Mouse (Mus musculus) bone marrow macrophage, adult 2 months (primary cell): Measurements from ENCODE around the gene Cfap97d1.

ENCODE experiments used
- CTCF ChIP-seq: IDR thresholded peaks from 2 replicates; pipeline ENCODE4 v1.5.1; 2012; ENCODE audit warnings: low read depth, mild to moderate bottlenecking, low read length, moderate library complexity
- POLR2A ChIP-seq: IDR thresholded peaks from 2 replicates; pipeline ENCODE4 v1.6.1; 2012; ENCODE audit warnings: mild to moderate bottlenecking, low read depth, low read length, borderline replicate concordance

DNA sequence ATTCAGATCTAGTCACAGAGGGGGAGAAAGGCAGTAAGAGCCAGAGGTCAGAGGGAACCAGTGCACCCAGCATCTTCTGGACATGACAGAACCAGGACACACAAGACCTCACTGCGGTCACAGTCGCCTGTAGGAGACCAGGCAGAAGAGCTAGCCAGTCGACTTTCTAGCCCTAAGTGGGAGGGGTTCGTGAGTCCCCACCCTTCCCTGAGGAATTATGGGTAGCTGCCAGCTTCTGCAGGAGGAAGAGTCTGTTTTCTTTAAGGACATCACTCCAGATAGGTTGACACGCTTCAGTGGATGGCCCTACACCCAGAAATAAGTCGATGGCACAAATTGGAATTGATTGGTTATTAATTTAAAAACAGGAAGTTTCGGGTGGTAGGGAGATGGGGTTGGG, 47.7 kb upstream of the Cfap97d1 start:
- TF ChIP-seq CTCF (no peak), POLR2A (no peak)
